Mouse (Mus musculus): ENCODE measurements around the gene Eddm3b. TPM values are rescaled to one million over a fixed set of nuclear protein-coding genes. Genes with fewer than 3 reads are reported as not detected.
"Not testable (repeated sequence)": the region's sequence is repeated elsewhere in the genome, so short reads cannot be mapped to it uniquely, and the experiment has no call there.

Gene Eddm3b
- total and polyA plus RNA-seq, 3 experiments = not detected

DNA sequence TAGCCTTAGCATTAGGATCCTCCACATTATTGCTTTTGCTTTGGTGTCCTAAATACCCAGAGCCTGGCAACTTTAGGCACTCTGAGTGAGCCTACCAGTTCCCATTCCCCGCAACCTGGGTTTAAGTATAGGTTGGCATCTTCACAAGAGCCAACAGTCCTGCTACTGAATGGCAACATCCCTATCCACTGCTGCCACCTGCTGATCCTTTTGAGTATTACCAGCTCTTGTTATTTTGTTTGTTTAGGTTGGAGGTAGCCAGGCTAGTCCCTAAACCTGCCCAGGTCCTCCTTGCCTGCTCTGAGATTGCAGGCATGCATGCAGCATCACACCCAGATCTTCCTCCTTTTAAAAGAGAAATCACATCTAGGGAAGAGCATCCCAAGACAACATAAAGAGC lies 15.9 kb upstream of the Eddm3b start:
- H3K4me1 ChIP-seq (ENCODE audit: control insufficient read depth in 1 of 2, insufficient read depth in 2 of 2, low read length in 2 of 2); H3K27me3 ChIP-seq (ENCODE audit: control insufficient read depth in 1 of 2, insufficient read depth in 2 of 2, low read length in 2 of 2); H3K27ac ChIP-seq (ENCODE audit: control insufficient read depth, low read depth, low read length); H3K4me3 ChIP-seq (ENCODE audit: control insufficient read depth in 1 of 2, insufficient read depth in 1 of 2, low read depth in 2 of 2, low read length in 2 of 2); H3K36me3 ChIP-seq (ENCODE audit: control insufficient read depth in 1 of 2, insufficient read depth in 2 of 2, low read length in 2 of 2); H3K79me2 ChIP-seq (ENCODE audit: control insufficient read depth, insufficient read depth, low read length, poor library complexity); H3K9me3 ChIP-seq (replicated peaks; ENCODE audit: insufficient read depth, low read length); H3K9ac ChIP-seq (ENCODE audit: control insufficient read depth, low read depth, low read length, poor library complexity, severe bottlenecking): not testable (repeated sequence)
- TF ChIP-seq SMC3 (IDR thresholded peaks at IDR 0.05; ENCODE audit: low read depth, low read length) (peak; percentile 53), ZC3H11A (IDR thresholded peaks at IDR 0.05; ENCODE audit: low read depth, low read length) (0 out of 2 replicates have a peak, but pooled peaks have one; percentile 22), RAD21 (IDR thresholded peaks at IDR 0.05; ENCODE audit: low read depth, low read length) (peak; percentile 54), CTCF (IDR thresholded peaks at IDR 0.05 in 2 of 3, conservative IDR thresholded peaks at IDR 0.05 in 1 of 3; ENCODE audit: control insufficient read depth in 1 of 3, insufficient read depth in 1 of 3, low read depth in 2 of 3, low read length in 3 of 3, poor library complexity in 1 of 3, severe bottlenecking in 1 of 3) (peak; percentile 22 to 53 (median 50); a peak in 4 of 6 replicates)
- peak; percentile 19 for DNase-seq (ENCODE audit: low read depth, low spot score)

DNA sequence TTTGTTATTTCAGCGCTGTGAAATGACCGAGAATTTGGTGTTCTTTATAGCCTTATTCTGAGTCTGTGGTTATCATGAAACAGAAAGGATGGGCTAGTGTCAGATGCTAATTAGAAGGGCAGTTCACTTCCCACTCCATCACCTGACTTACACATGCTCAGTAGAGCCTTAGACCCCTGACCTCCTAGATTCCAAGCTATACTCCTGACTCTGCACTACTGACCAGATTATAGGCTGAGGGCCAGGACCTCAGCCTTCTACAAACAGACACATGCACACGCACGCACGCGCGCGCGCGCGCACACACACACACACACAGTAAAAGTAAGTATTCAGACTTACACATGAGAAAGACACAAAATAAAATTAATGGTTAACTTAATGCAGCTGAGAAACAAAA lies 15.3 kb upstream of the Eddm3b start:
- TF ChIP-seq ZMIZ1 (IDR thresholded peaks at IDR 0.05; ENCODE audit: low read depth, low read length) (no peak), RCOR1 (IDR thresholded peaks at IDR 0.05; ENCODE audit: low read depth, low read length) (no peak), NELFE (IDR thresholded peaks at IDR 0.05; ENCODE audit: low read depth, low read length) (no peak), MAFK (IDR thresholded peaks at IDR 0.05; ENCODE audit: borderline replicate concordance, low read depth, low read length) (no peak), MYB (IDR thresholded peaks at IDR 0.05; ENCODE audit: low read depth, low read length) (no peak), JUND (IDR thresholded peaks at IDR 0.05; ENCODE audit: low read depth, low read length) (no peak)
- no peaks in the 10 kb centered on the region for H3K27me3 ChIP-seq (ENCODE audit: control insufficient read depth in 1 of 2, insufficient read depth in 2 of 2, low read length in 2 of 2)
- H3K9me3 ChIP-seq (replicated peaks; ENCODE audit: insufficient read depth, low read length) = no peaks in the 10 kb centered on the region
- no peak overlapping the region for H3K4me3 ChIP-seq (ENCODE audit: control insufficient read depth in 1 of 2, insufficient read depth in 1 of 2, low read depth in 2 of 2, low read length in 2 of 2)
- H3K27ac ChIP-seq (ENCODE audit: control insufficient read depth, low read depth, low read length) = no peak overlapping the region
- H3K4me1 ChIP-seq (ENCODE audit: control insufficient read depth in 1 of 2, insufficient read depth in 2 of 2, low read length in 2 of 2) = no peaks in the 10 kb centered on the region
- DNase-seq (ENCODE audit: low read depth, low spot score) = no peak
- H3K79me2 ChIP-seq (ENCODE audit: control insufficient read depth, insufficient read depth, low read length, poor library complexity) = no peaks in the 10 kb centered on the region
- H3K36me3 ChIP-seq (ENCODE audit: control insufficient read depth in 1 of 2, insufficient read depth in 2 of 2, low read length in 2 of 2) = no peaks in the 10 kb centered on the region
- H3K9ac ChIP-seq (ENCODE audit: control insufficient read depth, low read depth, low read length, poor library complexity, severe bottlenecking) = no peak overlapping the region

DNA sequence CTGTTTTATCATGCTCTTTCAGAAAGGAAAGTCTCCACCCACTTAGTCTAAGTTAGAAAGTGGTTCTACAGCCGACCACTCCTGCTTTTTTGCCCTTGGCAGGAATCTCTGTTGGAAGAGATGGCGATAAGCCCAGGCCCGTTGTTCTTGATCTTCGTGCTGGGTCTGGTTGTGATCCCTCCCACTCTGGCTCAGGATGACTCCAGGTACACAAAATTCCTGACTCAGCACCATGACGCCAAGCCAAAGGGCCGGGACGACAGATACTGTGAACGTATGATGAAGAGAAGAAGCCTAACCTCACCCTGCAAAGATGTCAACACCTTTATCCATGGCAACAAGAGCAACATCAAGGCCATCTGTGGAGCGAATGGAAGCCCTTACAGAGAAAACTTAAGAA lies 12.9 kb upstream of the Eddm3b start:
- no peaks in the 10 kb centered on the region for H3K27me3 ChIP-seq (ENCODE audit: control insufficient read depth in 1 of 2, insufficient read depth in 2 of 2, low read length in 2 of 2)
- H3K9me3 ChIP-seq (replicated peaks; ENCODE audit: insufficient read depth, low read length) = no peaks in the 10 kb centered on the region
- no peaks in the 10 kb centered on the region for H3K79me2 ChIP-seq (ENCODE audit: control insufficient read depth, insufficient read depth, low read length, poor library complexity)
- no peak overlapping the region for H3K9ac ChIP-seq (ENCODE audit: control insufficient read depth, low read depth, low read length, poor library complexity, severe bottlenecking)
- no peaks in the 10 kb centered on the region for H3K36me3 ChIP-seq (ENCODE audit: control insufficient read depth in 1 of 2, insufficient read depth in 2 of 2, low read length in 2 of 2)
- no peaks in the 10 kb centered on the region for H3K4me1 ChIP-seq (ENCODE audit: control insufficient read depth in 1 of 2, insufficient read depth in 2 of 2, low read length in 2 of 2)
- H3K4me3 ChIP-seq (ENCODE audit: control insufficient read depth in 1 of 2, insufficient read depth in 1 of 2, low read depth in 2 of 2, low read length in 2 of 2) = no peak overlapping the region
- H3K27ac ChIP-seq (ENCODE audit: control insufficient read depth, low read depth, low read length) = no peak overlapping the region
- no peak for DNase-seq (ENCODE audit: low read depth, low spot score)
- TF ChIP-seq ZKSCAN1 (IDR thresholded peaks at IDR 0.05; ENCODE audit: low read depth, low read length) = no peak
- TF ChIP-seq CHD2 (IDR thresholded peaks at IDR 0.05; ENCODE audit: low read length) = no peak
- TF ChIP-seq CHD1 (IDR thresholded peaks at IDR 0.05; ENCODE audit: low read depth, low read length) = no peak
- TF ChIP-seq MEF2A (IDR thresholded peaks at IDR 0.05; ENCODE audit: extremely low read depth, insufficient replicate concordance, low read depth, low read length, poor library complexity, severe bottlenecking) = no peak
- no peak for TF ChIP-seq JUND (IDR thresholded peaks at IDR 0.05; ENCODE audit: low read depth, low read length)
- TF ChIP-seq GABPA (IDR thresholded peaks at IDR 0.05; ENCODE audit: low read depth, low read length) = no peak
- TF ChIP-seq POLR2AphosphoS2 (IDR thresholded peaks at IDR 0.05; ENCODE audit: low read length) = no peak
- no peak for TF ChIP-seq MXI1 (IDR thresholded peaks at IDR 0.05; ENCODE audit: low read depth, low read length)
- TF ChIP-seq NELFE (IDR thresholded peaks at IDR 0.05; ENCODE audit: low read depth, low read length) = no peak
- no peak for TF ChIP-seq EP300 (IDR thresholded peaks at IDR 0.05; ENCODE audit: low read depth in 1 of 2, low read length in 2 of 2)
- TF ChIP-seq RAD21 (IDR thresholded peaks at IDR 0.05; ENCODE audit: low read depth, low read length) = no peak
- no peak for TF ChIP-seq BHLHE40 (IDR thresholded peaks at IDR 0.05; ENCODE audit: borderline replicate concordance, low read depth, low read length)
- TF ChIP-seq NRF1 (IDR thresholded peaks at IDR 0.05; ENCODE audit: insufficient read depth, low read depth, low read length, poor library complexity, severe bottlenecking) = no peak
- TF ChIP-seq ELF1 (IDR thresholded peaks at IDR 0.05; ENCODE audit: low read depth, low read length) = no peak
- no peak for TF ChIP-seq TAL1 (IDR thresholded peaks at IDR 0.05; ENCODE audit: low read length)
- TF ChIP-seq RCOR1 (IDR thresholded peaks at IDR 0.05; ENCODE audit: low read depth, low read length) = no peak
- TF ChIP-seq USF1 (IDR thresholded peaks at IDR 0.05; ENCODE audit: low read depth, low read length) = no peak
- TF ChIP-seq MAFK (IDR thresholded peaks at IDR 0.05; ENCODE audit: borderline replicate concordance, low read depth, low read length) = no peak
- no peak for TF ChIP-seq ZC3H11A (IDR thresholded peaks at IDR 0.05; ENCODE audit: low read depth, low read length)
- TF ChIP-seq SIN3A (IDR thresholded peaks at IDR 0.05; ENCODE audit: low read length) = no peak

All from MEL (cell line).